Mouse (Mus musculus): ENCODE measurements at regions not wholly inside any gene's neighbourhood (a gene's known extent, or its start where the extent isn't known, plus 50 kb on each side); places are given as distances from the start of the nearest gene placed in this dataset.

DNA sequence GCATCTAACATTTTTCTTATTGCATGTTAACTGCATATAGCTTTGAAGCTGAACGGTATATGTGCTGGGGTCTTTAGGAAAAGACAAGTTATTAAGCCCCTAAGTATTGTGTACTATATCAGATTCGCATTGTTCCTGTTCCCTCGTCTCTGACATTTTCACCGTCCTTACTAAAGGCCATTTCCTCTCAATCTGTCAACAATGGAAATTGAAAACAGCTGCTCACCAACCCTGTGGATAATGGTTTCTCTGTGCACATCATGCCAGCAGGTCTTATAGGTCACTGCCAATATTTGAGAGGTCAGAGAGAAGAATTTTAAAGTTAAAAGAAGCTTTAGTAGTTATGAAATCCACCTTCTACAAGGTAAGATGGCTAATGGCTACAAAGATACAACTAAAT lies 797.4 kb upstream of the Impad1 start:
- Histone ChIP-seq H3K36me3 (replicated peaks; ENCODE audit: control insufficient read depth, insufficient read depth, low read depth) (no peaks in the 10 kb centered on the region), H3K4me3 (ENCODE audit: insufficient read depth in 1 of 2, low read depth in 2 of 2, low read length in 2 of 2) (no peak overlapping the region), H3K27ac (no peak overlapping the region), H3K4me1 (replicated peaks; ENCODE audit: control insufficient read depth in 2 of 2, insufficient read depth in 2 of 2, low read length in 1 of 2) (no peaks in the 10 kb centered on the region), H3K9me3 (ENCODE audit: control insufficient read depth, low read length) (no peaks in the 10 kb centered on the region), H3K9ac (replicated peaks) (no peak overlapping the region), H3K4me2 (ENCODE audit: low read depth) (no peak overlapping the region), H3K27me3 (ENCODE audit: control insufficient read depth, insufficient read depth, low read length) (no peaks in the 10 kb centered on the region)
- ATAC-seq (ENCODE audit: insufficient read depth) (no peak), DNase-seq (ENCODE audit: low read depth in 3 of 3, low spot score in 3 of 3) (no peak)
- TF ChIP-seq CTCF (IDR thresholded peaks at IDR 0.05; ENCODE audit: low read depth) = no peak
- no peak for TF ChIP-seq EP300 (IDR thresholded peaks at IDR 0.05; ENCODE audit: low read depth)
- 36% methylated on average over 4 of the region's 4 CpGs for WGBS (ENCODE audit: insufficient replicate concordance)

DNA sequence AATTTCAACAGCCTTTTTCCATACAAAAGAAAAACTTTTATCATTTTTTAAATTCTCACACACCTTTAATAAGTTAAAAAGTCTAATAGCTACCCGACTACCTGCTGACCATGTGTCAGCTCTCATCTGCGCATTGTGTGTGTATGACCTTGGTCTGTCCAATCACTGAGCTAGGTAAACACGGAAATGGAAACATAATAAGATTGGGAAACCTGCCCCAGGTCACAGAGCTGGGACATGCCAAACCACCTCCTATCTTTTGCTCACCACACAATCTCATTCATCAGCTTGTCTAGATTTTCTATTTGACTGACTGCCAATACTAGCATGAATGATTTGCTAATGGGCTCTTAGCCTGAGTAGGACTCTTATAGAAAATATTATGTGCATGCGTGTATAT lies 794.3 kb upstream of the Impad1 start:
- Histone ChIP-seq H3K36me3 (replicated peaks; ENCODE audit: control insufficient read depth, insufficient read depth, low read depth) (no peaks in the 10 kb centered on the region), H3K27me3 (ENCODE audit: control insufficient read depth, insufficient read depth, low read length) (no peaks in the 10 kb centered on the region), H3K4me1 (replicated peaks; ENCODE audit: control insufficient read depth in 2 of 2, insufficient read depth in 2 of 2, low read length in 1 of 2) (no peaks in the 10 kb centered on the region), H3K4me3 (ENCODE audit: insufficient read depth in 1 of 2, low read depth in 2 of 2, low read length in 2 of 2) (no peak overlapping the region), H3K4me2 (ENCODE audit: low read depth) (no peak overlapping the region), H3K9ac (replicated peaks) (no peak overlapping the region), H3K27ac (no peak overlapping the region), H3K9me3 (ENCODE audit: control insufficient read depth, low read length) (no peaks in the 10 kb centered on the region)
- no peak for TF ChIP-seq CTCF (IDR thresholded peaks at IDR 0.05; ENCODE audit: low read depth)
- no peak for TF ChIP-seq EP300 (IDR thresholded peaks at IDR 0.05; ENCODE audit: low read depth)
- WGBS (ENCODE audit: insufficient replicate concordance) = 67% methylated on average over 4 of the region's 4 CpGs
- DNase-seq (ENCODE audit: low read depth in 3 of 3, low spot score in 3 of 3) = no peak
- ATAC-seq (ENCODE audit: insufficient read depth) = no peak

DNA sequence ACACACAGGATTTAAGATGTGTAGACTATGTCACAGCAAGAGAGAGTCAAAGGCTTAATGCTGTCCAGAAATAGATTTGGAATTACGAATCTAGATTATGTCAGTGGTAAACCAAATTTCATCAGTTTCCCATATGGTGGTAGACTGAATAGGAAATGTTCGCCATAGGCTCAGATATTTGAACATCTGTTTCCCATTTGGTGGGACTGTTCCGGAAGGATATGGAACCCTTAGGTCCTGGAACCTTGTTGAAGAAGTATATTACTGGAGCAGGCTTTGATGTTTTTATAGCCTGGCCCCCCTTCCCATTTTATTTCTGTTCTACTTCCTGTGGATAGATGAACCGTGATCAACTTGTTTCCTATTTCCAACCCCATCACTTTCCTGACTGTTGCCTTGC lies 792.0 kb upstream of the Impad1 start:
- ATAC-seq (ENCODE audit: insufficient read depth) (no peak), DNase-seq (ENCODE audit: low read depth in 3 of 3, low spot score in 3 of 3) (no peak)
- TF ChIP-seq CTCF (IDR thresholded peaks at IDR 0.05; ENCODE audit: low read depth) (no peak), EP300 (IDR thresholded peaks at IDR 0.05; ENCODE audit: low read depth) (no peak)
- Histone ChIP-seq H3K36me3 (replicated peaks; ENCODE audit: control insufficient read depth, insufficient read depth, low read depth) (no peaks in the 10 kb centered on the region), H3K4me3 (ENCODE audit: insufficient read depth in 1 of 2, low read depth in 2 of 2, low read length in 2 of 2) (no peak overlapping the region), H3K27ac (no peak overlapping the region), H3K9me3 (ENCODE audit: control insufficient read depth, low read length) (no peaks in the 10 kb centered on the region), H3K27me3 (ENCODE audit: control insufficient read depth, insufficient read depth, low read length) (no peaks in the 10 kb centered on the region), H3K4me1 (replicated peaks; ENCODE audit: control insufficient read depth in 2 of 2, insufficient read depth in 2 of 2, low read length in 1 of 2) (no peaks in the 10 kb centered on the region), H3K9ac (replicated peaks) (no peak overlapping the region), H3K4me2 (ENCODE audit: low read depth) (no peak overlapping the region)
- 51% methylated on average over 4 of the region's 4 CpGs for WGBS (ENCODE audit: insufficient replicate concordance)

DNA sequence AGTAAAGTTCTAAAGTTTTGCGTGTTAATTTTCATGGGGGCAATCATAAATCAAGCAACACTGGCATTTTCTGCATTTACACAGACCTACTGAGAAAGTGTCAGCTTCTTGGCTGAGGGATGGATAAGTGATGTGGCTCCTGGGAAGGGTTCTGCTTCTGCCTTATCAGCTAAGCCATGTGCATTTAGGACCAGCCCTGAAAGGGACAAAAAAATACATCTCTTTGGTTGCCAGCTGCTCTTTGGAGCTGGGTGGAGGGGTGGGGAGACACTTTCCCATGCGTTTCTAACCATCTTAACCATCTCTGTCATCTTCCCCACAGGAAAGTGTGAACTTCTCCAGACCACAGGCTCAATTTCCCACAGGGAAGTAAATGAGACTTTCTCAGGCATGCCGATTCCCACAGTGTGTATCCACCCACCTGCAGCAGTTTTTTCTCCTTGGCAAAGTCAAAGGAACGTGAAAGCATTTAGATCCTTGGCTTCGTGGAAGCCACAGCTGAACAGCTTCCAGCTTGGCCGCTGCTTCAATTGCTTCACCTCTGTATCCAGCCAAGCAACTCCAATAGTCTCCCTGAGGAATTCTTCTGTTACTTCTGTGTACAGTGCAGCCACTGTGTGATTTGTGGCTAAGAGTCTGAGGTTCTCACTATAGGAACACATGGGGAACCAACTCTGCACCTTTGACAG lies 791.0 kb upstream of the Impad1 start:
- H3K9ac ChIP-seq (replicated peaks) = no peak overlapping the region
- no peaks in the 10 kb centered on the region for H3K9me3 ChIP-seq (ENCODE audit: control insufficient read depth, low read length)
- 48% methylated on average over 6 of the region's 6 CpGs for WGBS (ENCODE audit: insufficient replicate concordance)
- ATAC-seq (ENCODE audit: insufficient read depth) (no peak), DNase-seq (ENCODE audit: low read depth in 3 of 3, low spot score in 3 of 3) (no peak)
- TF ChIP-seq CTCF (IDR thresholded peaks at IDR 0.05; ENCODE audit: low read depth) = no peak
- TF ChIP-seq EP300 (IDR thresholded peaks at IDR 0.05; ENCODE audit: low read depth) = no peak
- no peak overlapping the region for H3K4me2 ChIP-seq (ENCODE audit: low read depth)
- no peak overlapping the region for H3K27ac ChIP-seq
- H3K27me3 ChIP-seq (ENCODE audit: control insufficient read depth, insufficient read depth, low read length) = no peaks in the 10 kb centered on the region
- no peaks in the 10 kb centered on the region for H3K4me1 ChIP-seq (replicated peaks; ENCODE audit: control insufficient read depth in 2 of 2, insufficient read depth in 2 of 2, low read length in 1 of 2)
- H3K36me3 ChIP-seq (replicated peaks; ENCODE audit: control insufficient read depth, insufficient read depth, low read depth) = no peaks in the 10 kb centered on the region
- H3K4me3 ChIP-seq (ENCODE audit: insufficient read depth in 1 of 2, low read depth in 2 of 2, low read length in 2 of 2) = no peak overlapping the region

DNA sequence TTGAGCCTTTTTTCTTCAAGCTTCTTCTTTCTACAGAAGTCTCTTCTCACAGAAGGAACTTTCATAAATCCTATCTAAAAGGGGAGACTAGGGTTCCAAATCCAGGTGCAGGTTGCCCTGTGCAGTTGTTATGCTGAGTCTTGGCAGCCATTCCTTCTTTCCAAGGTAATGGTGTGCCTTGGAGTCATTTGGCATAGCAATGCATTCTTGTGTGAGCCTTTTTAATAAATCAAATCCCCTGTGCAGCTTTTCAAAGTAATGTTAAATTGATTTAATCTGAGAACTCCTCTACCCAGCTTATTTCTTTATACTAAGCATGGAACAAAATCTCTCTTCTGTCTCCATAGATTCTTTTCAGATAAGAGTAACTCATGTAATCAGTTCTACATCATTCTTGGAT lies 774.9 kb upstream of the Impad1 start:
- DNase-seq (ENCODE audit: low read depth in 3 of 3, low spot score in 3 of 3) (no peak), ATAC-seq (ENCODE audit: insufficient read depth) (no peak)
- H3K27me3 ChIP-seq (ENCODE audit: control insufficient read depth, insufficient read depth, low read length) = no peaks in the 10 kb centered on the region
- no peaks in the 10 kb centered on the region for H3K36me3 ChIP-seq (replicated peaks; ENCODE audit: control insufficient read depth, insufficient read depth, low read depth)
- H3K4me3 ChIP-seq (ENCODE audit: insufficient read depth in 1 of 2, low read depth in 2 of 2, low read length in 2 of 2) = no peak overlapping the region
- no peak overlapping the region for H3K4me2 ChIP-seq (ENCODE audit: low read depth)
- no peaks in the 10 kb centered on the region for H3K9me3 ChIP-seq (ENCODE audit: control insufficient read depth, low read length)
- H3K4me1 ChIP-seq (replicated peaks; ENCODE audit: control insufficient read depth in 2 of 2, insufficient read depth in 2 of 2, low read length in 1 of 2) = no peaks in the 10 kb centered on the region
- no peak overlapping the region for H3K27ac ChIP-seq
- no peak overlapping the region for H3K9ac ChIP-seq (replicated peaks)
- no peak for TF ChIP-seq CTCF (IDR thresholded peaks at IDR 0.05; ENCODE audit: low read depth)
- no peak for TF ChIP-seq EP300 (IDR thresholded peaks at IDR 0.05; ENCODE audit: low read depth)

Data from liver, embryonic 14.5 days (tissue).